Mouse (Mus musculus): ENCODE data around the gene Bicral.
"Not testable (repeated sequence)": the region's sequence is repeated elsewhere in the genome, so short reads cannot be mapped to it uniquely, and the experiment has no call there.

Gene Bicral

DNA sequence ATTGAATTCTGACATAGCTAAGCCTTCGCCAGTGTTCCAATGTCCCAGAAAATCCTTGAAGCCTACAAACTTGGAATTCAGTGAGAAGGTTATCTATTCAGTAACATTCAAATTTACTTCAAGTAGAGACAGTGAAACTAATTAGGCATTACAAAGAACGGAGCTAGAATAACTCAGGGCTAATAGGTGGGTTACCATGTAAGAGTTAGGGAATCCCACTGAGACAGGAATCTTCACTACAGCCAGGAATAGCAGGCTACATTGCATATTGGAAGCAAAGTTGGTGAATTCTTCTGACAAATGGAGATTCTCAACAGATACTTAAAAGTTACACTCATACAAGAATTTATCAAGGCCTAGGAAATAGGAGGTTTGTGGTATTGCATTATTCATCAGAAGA, 70.3 kb downstream of the Bicral start:
- DNase-seq: not testable (repeated sequence)

DNA sequence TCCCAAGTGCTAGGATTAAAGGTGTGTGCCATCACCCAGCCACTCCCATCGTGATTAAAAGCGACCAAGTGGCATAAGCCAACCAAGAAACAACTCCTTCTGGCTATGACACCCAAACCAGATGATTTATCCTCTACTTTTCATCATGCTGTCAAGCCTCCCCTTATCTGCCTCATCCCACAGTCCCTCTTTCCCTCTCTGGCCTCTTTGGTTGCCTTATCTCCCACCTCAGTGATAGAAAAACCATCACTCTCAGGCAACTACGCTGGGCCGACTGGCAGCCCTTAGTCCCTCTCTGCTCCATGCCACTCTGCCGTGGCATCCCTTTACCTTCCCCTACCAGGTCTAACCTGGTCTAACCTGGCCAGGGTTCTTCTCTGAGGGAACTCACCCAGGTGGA, 71.3 kb downstream of the Bicral start:
- DNase-seq: no peak

DNA sequence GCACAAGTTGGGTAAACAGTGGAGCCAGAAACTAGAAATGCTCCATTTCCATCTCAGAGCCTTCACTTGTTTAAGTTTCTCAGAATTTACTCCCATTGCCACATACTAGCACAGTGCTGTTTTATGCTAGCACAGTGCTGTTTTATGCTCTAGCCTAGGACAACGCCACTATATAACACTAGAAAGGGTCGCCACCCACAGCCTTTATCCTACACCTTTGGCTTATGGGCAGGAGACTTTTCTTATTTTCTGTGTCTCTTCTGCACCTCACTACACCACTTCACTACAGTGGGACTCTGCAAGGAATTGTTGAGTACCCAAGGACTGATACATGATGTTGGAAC, 75.1 kb downstream of the Bicral start:
- no peak for DNase-seq

DNA sequence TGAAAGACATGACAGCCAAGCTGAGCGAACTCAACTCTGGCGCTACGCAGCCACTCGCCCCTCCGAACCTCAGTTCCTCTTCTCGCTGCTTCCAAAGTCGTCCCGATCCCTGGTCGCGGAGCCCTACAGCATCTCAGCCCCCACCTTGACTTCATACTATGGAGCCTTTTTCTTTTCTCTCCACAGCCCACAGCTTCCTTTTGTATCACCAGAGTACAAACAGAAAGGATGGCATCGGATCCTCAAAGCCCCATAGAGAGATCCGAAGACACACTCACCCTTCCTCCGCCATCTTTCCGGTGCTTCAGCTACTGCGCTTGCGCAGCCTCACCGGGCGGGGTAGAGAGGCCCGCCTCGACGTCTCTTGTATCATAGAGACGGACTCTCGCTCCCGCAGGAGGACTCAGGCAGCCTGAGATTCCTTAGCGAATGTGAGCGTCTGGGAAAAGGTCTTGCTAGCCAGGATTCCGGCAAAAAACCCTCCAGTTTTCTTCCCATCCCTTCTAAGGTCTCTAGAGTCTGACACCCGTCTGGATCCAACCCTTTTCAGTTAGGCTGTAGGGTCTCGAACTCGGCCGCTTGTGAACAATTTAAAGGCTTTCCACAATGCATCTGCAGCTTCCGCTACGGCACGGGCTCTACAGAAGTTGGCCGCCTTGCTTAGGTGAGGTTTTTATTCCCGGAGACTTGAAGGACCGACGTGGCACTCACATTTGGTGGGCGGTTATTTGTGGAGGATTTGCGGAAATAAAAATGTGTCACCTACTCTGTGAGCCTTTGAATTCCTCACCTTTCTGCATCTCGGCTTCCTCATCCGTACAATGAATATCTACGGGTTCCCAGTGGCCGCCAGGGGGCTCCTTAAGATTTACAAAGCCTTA, 75.7 kb downstream of the Bicral start, which contains the start of gene Rpl7l1:
Gene Rpl7l1, minus strand, starts transcription at position 332 of the 881 bp plus-strand sequence.
- peak; percentile 91 for DNase-seq

DNA sequence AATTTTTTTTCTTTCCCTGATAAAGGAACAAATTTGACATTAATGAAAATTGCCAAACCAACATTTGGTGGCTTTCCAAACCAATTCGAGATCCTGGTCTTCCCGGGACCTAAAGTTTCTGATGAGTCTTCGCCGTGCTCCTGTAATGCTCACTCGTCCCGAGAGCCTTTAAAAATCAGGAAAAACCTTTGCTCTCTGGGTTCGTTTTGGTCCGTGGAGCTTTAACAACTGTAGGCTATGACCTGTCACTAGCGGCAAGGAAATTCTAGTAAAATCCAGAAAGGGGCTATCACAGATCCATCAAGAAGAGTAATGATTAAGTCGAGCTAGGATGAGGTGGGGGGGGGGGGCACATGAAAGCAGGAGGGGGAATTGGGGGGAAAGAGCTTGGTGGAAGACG, 76.4 kb downstream of the Bicral start:
- no peak for DNase-seq

DNA sequence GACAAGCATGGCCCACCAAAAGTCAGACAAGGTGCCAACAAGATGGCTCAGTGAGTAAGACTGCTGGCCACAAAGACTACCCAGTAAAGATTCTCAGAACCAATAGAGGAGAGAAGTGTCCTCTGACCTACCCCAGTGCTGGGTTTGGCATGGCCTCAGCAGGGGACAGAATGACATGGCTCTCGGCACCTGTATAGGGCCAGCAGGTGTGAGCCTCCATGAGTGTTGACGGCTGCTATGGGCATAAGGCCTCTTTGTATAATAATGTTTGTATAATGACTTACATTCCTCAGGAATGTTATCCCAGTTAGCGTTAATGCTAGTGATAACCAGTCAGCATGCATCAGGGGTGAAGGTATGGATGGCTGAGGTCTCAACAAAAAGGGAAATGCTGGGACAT, 82.2 kb downstream of the Bicral start:
- no peak for DNase-seq

DNA sequence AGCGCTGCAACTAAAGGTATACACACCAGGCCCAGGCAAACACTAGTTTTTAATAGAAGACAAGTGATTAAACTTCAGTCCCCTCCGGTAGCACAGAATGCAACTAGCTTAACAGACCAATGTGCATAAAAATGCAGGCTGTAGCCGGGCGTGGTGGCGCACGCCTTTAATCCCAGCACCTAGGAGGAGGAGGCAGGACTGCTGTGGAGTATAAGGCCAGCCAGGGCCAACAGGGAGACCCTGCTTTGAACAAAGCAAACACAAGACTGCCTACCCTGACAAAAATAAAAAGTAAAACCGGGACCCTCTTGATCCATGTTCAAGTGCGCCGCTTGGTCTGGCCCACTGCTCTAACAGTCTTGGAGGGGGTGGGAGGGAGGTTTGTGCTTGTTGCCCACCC, 83.2 kb downstream of the Bicral start:
- no peak for DNase-seq

DNA sequence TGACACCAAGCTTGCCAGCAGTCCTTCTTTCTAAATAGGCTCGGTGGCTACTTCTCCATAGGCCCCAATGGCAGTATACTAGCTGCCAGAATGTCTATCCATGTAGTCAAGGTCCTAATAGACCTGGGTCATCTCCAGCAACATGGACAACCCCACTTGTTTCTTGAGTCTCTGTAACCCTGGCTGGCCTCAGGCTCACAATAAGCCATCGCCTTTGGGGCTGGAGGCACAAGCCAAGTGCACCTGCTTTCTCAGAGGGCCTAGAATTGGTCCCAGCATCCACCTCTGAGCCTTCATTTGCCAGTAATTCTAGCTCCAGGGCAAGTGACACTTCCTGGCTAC, 84.2 kb downstream of the Bicral start:
- no peak for DNase-seq

DNA sequence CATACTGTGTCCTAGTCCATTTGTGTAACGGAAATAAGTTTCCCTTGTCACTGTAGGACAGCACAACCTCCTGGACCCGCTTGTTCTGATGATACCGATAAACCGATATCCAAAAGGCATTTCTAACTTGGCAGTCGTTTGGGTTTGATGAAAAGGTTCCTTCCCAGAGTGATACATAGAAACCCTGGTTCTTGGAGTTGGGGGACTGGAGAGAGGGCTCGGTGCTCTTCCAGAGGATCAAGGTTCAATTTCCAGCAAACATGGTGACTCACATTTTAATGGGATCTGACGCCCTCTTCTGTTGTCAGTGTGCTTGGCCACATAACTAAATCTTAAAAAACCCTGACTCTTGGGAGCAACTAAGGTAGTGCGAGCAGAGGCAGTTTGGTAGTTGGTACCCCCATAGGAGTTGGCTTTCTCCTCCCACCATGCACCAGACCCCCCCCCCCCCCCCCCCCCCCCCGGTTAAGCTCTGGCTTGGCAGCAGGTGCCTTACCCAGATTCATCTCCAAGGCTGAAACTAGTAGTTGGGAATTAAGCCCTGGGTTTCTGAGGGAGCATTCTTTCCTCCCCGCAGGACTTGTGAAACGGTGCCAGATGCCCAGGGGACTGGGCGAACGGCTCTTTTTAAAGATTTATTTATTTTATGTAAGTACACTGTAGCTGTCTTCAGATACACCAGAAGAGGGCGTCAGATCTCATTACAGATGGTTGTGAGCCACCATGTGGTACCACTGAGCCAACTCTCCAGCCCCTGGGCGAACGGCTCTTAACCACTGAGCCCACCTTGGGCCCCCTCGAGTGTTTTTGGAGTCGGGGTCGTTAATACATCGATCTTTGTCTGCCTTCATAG, 84.8 kb downstream of the Bicral start:
- DNase-seq: no peak

DNA sequence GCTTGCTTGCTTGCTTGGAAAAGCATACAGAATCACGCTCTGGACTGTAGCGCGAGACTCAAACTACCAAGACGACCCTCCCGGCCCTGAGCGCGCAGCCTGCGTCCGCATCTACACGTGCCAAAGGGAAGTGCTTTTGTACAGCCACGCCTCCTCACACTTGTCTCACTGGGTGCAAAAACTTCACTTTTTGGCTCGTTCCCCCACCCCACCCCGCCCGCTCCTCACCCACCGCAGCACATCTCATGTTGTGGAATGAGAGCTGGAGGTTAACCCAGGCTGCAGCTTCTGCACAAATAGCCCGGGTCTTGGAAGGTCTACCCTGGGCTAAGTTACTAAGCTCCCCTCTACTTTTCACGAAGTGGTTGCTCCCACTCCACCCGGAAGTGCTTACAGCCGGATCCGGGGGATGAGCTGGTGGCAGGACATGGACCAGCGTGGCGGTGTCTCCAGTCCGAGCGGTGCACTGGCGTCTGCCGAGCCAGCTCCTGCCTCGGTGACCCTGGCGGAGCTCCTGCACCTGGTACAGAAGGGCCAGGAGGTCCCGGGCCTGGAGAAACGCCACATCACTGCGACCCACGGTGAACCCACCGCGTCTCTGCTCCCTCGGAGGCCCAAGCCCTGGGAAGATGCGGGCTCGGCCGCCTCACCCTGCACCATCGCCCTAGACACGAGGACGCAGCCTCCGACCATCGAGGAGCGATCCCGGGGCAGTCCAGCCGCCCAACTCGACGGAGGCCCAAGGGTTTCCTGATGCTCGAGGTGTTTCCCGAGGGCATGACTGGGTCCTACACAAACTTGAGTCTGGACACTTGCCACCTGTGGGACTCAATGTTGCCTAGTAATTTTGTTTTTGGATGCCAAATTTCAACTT, 85.6 kb downstream of the Bicral start, which contains the start of gene 2310039H08Rik:
Gene 2310039H08Rik, plus strand, starts transcription at position 232 of the 874 bp plus-strand sequence.
- peak; percentile 76 for DNase-seq

DNA sequence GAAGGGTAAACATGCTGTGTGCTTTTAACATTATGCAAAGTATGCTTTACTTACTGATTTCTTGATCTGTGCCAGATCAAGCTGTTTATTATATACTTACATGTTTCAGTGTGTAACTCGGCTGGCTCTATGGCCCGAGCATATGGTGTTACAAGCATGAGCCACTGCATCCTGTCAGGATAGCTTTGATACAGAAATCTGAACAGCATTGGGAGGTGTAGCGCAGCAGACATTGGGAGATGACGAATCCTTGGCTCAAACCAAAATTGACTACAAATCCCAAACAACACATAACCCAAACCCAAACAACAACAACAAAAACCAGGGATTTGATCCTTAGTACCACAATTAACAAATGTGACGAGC, 86.3 kb downstream of the Bicral start:
- no peak for DNase-seq

DNA sequence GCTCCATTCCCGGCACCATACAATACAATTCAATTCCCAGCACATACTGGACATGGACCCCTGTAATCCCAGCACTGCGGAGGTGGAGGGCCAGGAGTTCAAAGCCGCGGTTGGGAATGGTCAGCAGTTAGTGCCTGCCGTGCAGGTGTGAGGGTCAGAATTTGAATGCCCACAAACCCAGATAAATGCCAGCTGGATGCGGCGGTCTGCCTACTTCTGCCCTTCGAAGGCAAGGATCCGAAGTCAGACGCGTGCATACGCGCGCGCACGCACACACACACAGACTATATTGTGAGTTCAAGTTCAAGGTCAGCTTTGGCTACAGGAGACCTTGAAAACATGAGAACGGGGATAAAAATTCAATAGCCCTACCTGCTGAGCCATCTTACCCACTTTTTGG, 86.7 kb downstream of the Bicral start:
- no peak for DNase-seq

DNA sequence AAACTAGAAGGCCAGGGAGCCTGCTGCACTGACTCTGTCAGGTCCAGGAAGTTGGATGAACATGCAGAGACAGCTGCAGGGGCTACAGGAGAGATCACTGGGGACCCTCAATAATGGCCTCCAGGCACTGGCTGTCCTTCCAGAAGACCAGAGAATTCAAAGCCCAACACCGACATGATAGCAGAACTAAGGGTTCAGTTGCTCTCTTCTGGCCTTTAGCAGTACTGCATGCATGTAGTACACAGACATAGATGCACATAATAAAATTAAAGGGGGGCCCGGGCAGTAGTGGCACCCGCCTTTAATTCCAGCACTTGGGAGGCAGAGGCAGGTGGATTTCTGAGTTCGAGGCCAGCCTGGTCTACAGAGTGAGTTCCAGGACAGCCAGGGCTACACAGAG, 87.3 kb downstream of the Bicral start:
- DNase-seq: no peak

DNA sequence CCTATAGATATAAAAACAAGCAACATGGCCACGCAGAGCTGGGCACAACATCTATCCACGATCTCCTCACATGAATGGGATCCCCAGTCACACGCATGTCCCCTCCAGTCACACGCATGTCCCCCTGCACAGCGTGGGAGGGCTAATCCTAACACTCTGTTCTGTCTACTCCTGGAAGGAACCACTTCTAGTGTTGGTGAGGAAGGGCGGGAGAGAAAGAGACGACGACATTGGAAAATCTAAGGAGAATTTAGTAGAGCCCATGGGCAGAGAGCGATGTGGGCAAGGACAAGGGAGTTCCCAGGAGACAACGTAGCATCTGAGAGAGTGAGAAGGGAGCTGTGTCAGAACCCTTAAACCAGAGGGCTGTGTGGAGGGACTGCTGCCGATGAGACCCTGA, 87.7 kb downstream of the Bicral start:
- DNase-seq: no peak

DNA sequence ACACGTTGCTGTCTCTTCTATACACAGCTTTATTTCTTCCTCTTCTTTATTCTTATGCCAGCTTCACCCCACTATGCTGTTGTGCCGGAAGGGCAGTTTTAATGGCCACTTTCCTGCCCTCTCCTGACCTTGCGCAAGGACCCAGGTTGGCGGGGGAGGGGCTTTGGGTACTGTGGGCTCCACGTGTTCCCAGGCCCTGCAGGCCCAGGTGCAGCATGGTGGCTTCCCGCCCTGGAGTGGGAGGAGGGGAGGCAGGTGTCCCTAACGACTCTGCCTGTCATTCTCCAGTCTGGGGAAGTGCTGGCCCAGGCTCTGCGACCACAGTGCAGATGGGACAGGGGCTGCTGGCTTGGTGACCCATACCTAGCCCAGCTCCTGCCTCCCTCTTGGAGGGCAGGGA, 90.4 kb downstream of the Bicral start:
- DNase-seq: no peak

DNA sequence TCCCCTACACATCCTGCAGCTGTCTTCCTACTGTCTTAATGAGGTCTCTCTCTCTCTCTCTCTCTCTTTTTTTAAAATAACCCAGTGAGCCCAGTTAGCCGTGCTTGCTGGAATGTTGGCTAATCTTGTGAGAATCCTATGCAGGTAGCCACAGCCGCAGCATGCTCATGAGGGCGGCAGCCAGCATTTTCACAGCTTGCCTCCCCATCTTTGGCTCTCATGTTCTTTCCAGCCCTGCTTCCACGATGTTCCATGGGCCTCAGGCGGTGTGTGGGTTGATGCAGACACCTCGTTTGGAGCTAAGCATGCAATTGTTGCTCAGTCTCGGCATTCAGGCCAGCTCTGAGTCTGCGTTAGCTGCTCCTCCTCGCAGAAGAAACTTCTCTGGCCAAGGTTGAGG, 93.4 kb downstream of the Bicral start:
- DNase-seq: not testable (repeated sequence)

DNA sequence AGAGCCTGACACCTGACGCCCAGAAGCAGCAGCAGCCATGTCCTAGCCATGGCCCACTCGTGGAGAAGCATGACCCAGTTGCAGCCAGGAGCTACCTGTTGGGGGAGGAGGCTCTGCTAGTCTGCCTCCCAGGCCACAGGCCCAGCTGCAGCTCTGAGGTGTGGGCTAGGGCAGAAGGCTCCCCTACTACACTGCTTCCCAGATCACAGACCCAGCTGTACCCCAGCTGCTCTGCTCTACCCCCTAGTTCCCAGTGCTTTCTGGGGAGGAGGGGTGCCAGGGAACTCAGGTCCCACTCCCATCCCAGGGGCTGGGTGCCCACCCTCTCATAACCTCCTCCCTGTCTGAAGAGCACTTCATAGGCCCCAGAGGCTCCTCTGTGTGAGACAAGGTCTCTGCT, 94.7 kb downstream of the Bicral start, which contains the start of gene Ptcra:
Gene Ptcra, minus strand, starts transcription at position 169 of the 400 bp plus-strand sequence.
- DNase-seq: no peak

DNA sequence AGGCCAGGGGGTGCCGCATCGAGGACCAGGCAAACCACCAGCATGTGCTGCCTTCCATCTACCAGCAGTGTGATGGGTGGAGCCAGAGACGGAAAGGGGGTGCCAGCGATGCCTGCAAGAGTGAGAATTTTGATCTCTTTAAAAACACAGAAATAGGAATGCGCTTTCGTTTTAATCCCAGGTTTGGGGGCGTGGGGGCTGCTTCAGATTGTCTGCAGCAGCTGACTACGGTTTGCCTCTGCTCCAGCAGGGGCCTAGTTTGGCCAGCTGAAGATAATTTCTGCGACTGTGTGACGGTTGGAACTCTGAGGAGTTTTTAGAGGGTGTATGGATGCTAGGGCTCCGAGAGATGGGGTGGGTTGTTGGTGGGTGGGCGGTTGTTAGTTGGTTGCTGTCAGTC, 99.5 kb downstream of the Bicral start:
- DNase-seq: no peak

DNA sequence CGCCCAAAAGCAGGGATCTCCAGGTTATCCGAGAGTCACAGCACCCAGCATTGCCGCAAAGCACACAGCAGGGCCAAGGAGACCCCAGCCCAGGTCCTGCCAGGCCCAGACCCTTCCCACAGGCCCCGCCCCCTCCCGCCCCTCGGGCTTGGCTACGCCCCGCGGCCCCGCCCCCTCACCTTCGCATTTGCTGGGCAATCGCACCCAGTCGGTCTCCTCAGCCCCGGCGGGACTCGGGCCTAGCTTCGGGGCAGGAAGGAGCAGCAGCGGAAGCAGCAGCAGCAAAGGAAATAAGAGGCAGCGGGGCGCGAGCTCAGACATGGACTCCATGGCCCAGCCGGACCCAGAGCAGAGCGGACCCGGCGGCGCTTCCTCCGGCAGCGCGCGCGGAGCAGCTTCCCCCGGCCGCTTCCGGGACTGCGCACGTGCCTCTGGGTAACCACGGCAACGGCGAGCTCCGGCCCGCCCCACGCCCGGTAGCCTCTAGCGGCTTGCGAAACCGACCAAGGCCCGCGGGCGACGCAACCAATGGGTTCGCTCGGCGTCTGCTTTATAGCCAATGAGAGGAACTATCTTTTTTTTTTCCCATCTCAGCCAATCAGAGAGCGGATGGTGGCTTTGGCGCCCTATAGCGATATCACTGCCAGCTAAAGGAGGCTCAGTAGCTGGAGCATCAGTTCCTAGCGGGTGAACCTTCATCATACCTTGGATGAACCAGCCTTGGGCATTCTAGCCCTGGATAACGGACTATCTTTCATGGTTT, 106.3 kb downstream of the Bicral start, which contains the start of gene Cnpy3:
Gene Cnpy3, minus strand, starts transcription at position 421 of the 763 bp plus-strand sequence.
- peak; percentile 99 for DNase-seq

DNA sequence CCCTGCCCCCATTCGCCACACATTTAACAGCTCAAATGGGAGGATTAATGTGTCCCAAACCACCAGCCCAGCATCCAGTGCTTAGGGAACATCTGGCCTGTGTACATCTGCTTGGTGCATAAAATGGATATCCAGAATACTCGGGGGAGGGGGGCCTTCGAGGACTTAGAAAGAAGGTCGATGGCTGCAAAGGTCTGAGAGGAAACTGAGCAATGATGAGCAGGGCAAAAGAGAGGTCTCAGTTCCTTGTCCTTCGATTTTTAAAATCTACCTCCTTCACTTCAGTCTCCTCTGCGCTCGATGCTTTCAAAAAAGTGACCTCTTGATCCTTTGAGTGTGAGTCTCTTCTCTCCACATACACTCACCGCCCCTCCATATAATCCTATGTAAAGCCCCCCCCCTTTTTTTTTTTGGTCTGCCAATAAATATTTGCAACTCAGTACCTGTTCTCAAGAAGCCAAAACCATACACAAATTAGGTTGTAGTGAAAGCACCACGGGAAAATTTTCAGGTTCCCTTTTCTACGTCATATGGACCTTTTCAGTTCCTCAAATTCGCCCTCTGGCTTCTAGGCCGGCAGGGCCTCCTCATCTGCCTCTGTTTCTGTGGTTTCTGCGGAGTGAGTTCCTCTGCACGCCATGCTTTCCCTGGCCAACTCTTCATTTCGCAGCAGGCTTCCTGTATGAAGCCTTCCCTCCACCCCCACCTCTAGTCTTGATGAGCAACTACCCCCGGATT, 107.1 kb downstream of the Bicral start:
- no peak for DNase-seq

DNA sequence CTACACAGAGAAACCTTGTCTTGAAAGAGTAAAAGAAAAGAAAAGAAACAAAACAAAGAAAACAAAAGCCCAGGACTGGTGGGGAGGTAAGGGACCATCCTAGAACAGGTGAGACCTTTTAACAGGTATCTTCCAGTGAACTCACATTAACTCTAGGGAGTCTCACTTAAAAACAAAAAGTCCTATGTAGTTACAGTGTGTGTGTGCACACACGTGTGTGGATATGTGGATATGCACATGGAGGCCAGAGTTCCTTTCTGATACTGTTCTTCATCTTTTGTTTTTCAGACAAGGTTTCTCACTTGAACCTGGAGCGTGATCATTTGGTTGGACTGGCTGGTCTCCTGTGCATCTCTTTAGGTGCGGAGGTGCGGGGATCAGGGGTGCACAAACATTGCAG, 107.7 kb downstream of the Bicral start:
- DNase-seq: no peak
